Mouse (Mus musculus): ENCODE measurements around the gene Wnt11.

GRCm38 (mm10) chr7:98874411-98874951 is 39.6 kb downstream of the Wnt11 start:
- TF ChIP-seq POLR2A (IDR thresholded peaks at IDR 0.05; ENCODE audit: borderline replicate concordance, control insufficient read depth, low read depth, low read length) (no peak), CTCF (IDR thresholded peaks at IDR 0.05; ENCODE audit: control insufficient read depth, insufficient read depth, low read length) (no peak)

Measured in bone marrow, adult 2 months (tissue).